Mouse (Mus musculus): ENCODE data around the gene Megf8. TPM values are rescaled to one million over a fixed set of nuclear protein-coding genes. Genes with fewer than 3 reads are reported as not detected.

Gene Megf8
- 21.6 and 21.7 TPM in 2 replicates for polyA plus RNA-seq (2016; fragmentation: Nextera tagmentation; extraction: Ambion mirVana)

DNA sequence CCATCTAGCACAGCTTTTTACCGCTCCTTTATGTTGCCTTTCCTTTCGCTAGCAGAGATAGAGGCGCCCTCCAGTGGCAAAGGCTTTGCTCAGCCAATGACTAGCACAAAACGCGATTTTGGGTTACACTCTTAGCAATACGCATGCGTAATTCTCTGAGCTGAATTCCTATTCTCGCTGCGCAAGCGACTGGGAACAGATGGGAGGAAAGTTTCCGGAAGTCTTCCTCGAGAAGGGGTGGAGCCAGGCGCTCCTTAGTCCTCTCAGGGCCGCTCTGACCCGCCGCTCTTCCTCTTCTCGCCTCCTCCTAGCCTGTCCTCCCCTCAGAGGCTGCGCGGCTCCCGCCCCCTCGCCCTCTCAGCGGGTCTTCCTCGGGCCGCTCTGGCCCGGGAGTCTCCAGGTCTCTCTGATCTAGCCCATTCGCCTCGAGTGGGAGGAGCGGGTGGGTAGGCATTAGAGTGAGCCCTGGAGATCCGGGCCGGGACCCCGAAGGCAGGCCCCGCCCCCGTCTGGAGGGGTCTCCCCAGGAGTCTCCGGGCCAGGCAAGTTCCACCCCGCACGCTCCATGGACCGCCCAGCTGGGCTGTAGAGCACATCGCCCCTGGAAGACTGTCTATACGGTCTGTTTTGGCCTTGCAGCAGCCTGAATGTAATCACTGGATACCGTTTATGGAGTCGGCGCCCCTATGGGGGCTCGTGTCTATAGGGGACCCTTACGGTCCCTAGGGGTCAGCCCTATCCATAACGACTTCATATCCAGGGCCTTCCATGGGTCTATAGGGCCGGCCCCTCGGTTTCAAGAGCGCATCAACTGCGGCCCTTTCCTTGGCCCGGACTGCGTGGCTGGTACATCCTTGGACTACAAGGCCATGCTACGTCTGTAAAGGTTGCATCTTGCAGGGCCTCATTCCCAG is at the start of gene Megf8:
Gene Megf8, plus strand, starts transcription at position 633 of the 914 bp plus-strand sequence.
- no peaks in the 10 kb centered on the region for H3K9me3 ChIP-seq
- H3K9ac ChIP-seq (replicated peaks), result peak within 1 kb of the TSS; percentile 84
- peak; percentile 99 for ATAC-seq (ENCODE audit: insufficient number of reproducible peaks, insufficient read depth, low FRiP score, low TSS enrichment, low read depth)
- peak within 1 kb of the TSS; percentile 98 for H3K4me2 ChIP-seq
- WGBS, result under 1% methylated on average over 52 of the region's 52 CpGs
- H3K27ac ChIP-seq, result peak within 1 kb of the TSS; percentile 81
- H3K4me3 ChIP-seq (replicated peaks), result peak within 1 kb of the TSS; percentile 65
- H3K27me3 ChIP-seq, result peaks cover 43% of the 10 kb centered on the region
- no peaks in the 10 kb centered on the region; the same call in 1 of the 2 replicates for H3K36me3 ChIP-seq
- H3K4me1 ChIP-seq (replicated peaks), result peaks cover 31% of the 10 kb centered on the region

DNA sequence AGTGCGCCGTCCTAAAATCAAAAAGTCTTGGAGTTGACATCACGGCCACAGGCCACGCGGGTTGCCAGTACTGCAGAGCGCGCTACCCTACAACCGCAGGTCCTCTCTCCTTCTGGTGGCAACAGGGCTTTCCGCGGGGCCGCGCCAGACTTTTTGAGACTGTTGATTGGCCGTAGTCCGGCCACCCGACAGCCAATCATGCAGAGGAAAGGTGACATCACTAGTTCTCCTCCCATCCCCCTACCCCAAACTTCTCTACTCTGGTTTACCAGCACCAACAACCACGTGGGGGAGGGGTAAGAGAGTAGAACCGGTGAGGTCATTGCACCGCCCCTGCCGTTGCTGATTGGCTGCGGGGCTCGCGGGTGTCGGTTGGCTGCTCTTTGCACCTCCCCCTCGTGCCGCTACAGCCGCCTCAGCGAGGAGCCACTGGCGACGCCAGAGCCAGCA is 49.6 kb upstream of the Megf8 start, which contains the start of gene Cic:
Gene Cic, plus strand, starts transcription at position 404 of the 450 bp plus-strand sequence.
- under 1% methylated on average over 29 of the region's 29 CpGs for WGBS
- Histone ChIP-seq H3K9me3 (no peaks in the 10 kb centered on the region), H3K4me2 (peak within 1 kb of the TSS; percentile 81)

GRCm38 (mm10) chr7:25267751-25268463 is 49.1 kb upstream of the Megf8 start:
- Histone ChIP-seq H3K4me1 (replicated peaks) (peaks cover 25% of the 10 kb centered on the region), H3K4me2 (peak overlapping the region; percentile 81), H3K4me3 (replicated peaks) (peak overlapping the region; percentile 72), H3K36me3 (peaks cover 22% of the 10 kb centered on the region), H3K27ac (peak overlapping the region; percentile 88), H3K9ac (replicated peaks) (peak overlapping the region; percentile 68), H3K27me3 (no peaks in the 10 kb centered on the region), H3K9me3 (no peaks in the 10 kb centered on the region)
- under 1% methylated on average over 33 of the region's 33 CpGs for WGBS
- peak; percentile 96 for ATAC-seq (ENCODE audit: insufficient number of reproducible peaks, insufficient read depth, low FRiP score, low TSS enrichment, low read depth)

More for the DNA sequence above, 49.6 kb upstream of the Megf8 start, which contains the start of gene Cic:
- H3K4me1 ChIP-seq (replicated peaks), result peaks cover 25% of the 10 kb centered on the region
- no peaks in the 10 kb centered on the region for H3K27me3 ChIP-seq
- ATAC-seq (ENCODE audit: insufficient number of reproducible peaks, insufficient read depth, low FRiP score, low TSS enrichment, low read depth), result peak; percentile 83
- peak within 1 kb of the TSS; percentile 68 for H3K9ac ChIP-seq (replicated peaks)
- H3K27ac ChIP-seq, result peak within 1 kb of the TSS; percentile 88
- peaks cover 17% of the 10 kb centered on the region for H3K36me3 ChIP-seq
- peak within 1 kb of the TSS; percentile 72 for H3K4me3 ChIP-seq (replicated peaks)

DNA sequence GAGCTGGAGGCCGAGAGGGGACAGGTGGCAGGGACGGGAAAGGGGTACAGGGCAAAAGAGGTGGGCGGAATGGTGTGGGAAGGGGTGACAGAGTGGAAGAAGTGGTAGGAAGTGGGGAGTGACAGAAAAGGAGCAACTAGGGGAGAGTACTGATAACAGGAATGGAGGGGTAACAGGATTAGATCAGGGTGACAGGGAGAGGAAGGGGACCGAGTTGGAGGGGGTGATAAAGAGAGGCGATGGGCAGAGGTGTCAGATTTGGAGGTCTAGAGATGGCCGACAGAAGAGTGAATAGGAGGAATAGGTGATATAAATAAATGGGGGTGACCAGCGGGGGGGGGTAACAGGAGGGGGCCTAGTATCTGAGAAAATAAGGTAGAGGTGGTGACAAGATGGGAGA is 48.4 kb upstream of the Megf8 start:
- peak overlapping the region; percentile 81 for H3K4me2 ChIP-seq
- no peak for ATAC-seq (ENCODE audit: insufficient number of reproducible peaks, insufficient read depth, low FRiP score, low TSS enrichment, low read depth)
- H3K27ac ChIP-seq, result peak overlapping the region; percentile 85
- H3K9me3 ChIP-seq, result no peaks in the 10 kb centered on the region
- peaks cover 25% of the 10 kb centered on the region for H3K4me1 ChIP-seq (replicated peaks)
- no peaks in the 10 kb centered on the region for H3K27me3 ChIP-seq
- peak overlapping the region; percentile 68 for H3K9ac ChIP-seq (replicated peaks)
- H3K4me3 ChIP-seq (replicated peaks), result peak overlapping the region; percentile 72
- H3K36me3 ChIP-seq, result peaks cover 29% of the 10 kb centered on the region
- WGBS, result 4% methylated on average over 7 of the region's 7 CpGs

DNA sequence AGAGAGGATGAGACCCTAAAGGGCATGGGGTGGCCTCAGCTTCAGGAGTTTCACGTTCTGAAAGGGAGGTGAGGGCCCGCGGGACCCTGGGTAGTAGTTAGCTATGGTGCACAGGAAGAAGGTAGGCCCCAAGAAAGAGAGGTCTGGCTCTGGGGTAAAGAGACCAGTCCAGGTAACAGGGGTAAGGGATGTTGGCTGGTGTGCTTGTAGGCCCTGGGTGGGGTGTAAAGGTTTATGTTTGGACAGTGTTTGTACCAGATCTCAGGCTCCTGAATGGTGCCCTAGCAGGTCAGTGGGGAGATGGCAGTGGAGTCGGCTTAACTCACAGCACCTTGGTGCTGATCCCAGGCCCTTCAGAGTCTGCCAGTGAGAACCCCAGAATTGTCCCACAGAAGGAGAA is 47.9 kb upstream of the Megf8 start:
- Histone ChIP-seq H3K9me3 (no peaks in the 10 kb centered on the region), H3K4me1 (replicated peaks) (peaks cover 24% of the 10 kb centered on the region), H3K4me2 (peak overlapping the region; percentile 81), H3K4me3 (replicated peaks) (peak overlapping the region; percentile 72), H3K36me3 (peaks cover 31% of the 10 kb centered on the region), H3K27ac (peak overlapping the region; percentile 62; the same call in 1 of the 2 replicates), H3K9ac (replicated peaks) (peak overlapping the region; percentile 68), H3K27me3 (no peaks in the 10 kb centered on the region)
- no peak for ATAC-seq (ENCODE audit: insufficient number of reproducible peaks, insufficient read depth, low FRiP score, low TSS enrichment, low read depth)
- 45% methylated on average over 4 of the region's 4 CpGs for WGBS

GRCm38 (mm10) chr7:25269545-25270271 is 47.3 kb upstream of the Megf8 start:
- Histone ChIP-seq H3K9ac (replicated peaks) (peak overlapping the region; percentile 68; the same call in 1 of the 2 replicates), H3K4me3 (replicated peaks) (peak overlapping the region; percentile 72), H3K4me2 (peak overlapping the region; percentile 81), H3K9me3 (no peaks in the 10 kb centered on the region), H3K4me1 (replicated peaks) (peaks cover 29% of the 10 kb centered on the region), H3K36me3 (peaks cover 31% of the 10 kb centered on the region), H3K27me3 (no peaks in the 10 kb centered on the region), H3K27ac (no peak overlapping the region)
- no peak for ATAC-seq (ENCODE audit: insufficient number of reproducible peaks, insufficient read depth, low FRiP score, low TSS enrichment, low read depth)
- WGBS, result 85% methylated on average over 8 of the region's 8 CpGs

DNA sequence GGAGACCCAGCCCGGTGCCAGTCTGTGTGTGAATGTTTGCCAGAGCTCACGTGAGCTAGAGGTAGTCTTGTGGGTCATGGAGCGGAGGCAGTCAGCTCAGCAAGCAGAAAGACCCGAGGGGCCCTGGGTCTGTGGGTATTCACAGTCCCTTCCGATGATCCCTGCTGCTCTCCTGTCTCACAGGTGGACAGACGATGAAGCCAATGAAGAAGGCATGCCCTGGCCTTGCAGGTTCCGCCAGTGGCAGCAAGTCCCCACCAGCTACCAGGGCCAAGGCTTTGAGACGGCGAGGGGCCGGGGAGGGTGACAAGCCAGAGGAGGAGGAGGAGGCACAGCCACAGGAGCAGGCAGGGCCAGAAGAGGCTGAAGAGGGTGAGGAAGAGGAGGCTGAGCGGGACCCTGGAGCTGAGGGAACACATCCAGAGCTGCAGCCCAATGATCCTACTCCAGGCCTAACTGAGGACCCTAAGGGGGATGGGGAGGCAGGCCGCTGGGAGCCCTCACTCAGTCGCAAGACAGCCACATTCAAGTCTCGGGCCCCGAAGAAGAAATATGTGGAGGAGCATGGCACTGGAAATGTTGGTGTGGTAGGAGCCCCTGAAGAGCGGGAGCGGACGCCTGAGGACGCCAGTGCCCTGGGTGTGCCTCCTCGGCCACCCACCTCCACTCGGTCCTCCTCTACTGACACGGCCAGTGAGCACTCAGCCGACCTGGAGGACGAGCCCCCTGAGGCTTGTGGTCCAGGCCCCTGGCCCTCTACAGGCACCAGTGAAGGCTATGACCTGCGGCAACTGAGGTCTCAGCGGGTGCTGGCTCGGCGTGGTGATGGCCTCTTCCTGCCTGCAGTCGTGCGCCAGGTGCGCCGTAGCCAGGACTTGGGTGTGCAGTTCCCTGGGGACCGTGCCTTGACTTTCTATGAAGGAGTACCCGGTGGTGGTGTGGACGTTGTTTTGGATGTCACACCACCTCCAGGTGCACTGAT is 46.0 kb upstream of the Megf8 start:
- Histone ChIP-seq H3K27me3 (no peaks in the 10 kb centered on the region), H3K36me3 (peaks cover 39% of the 10 kb centered on the region), H3K4me1 (replicated peaks) (peaks cover 42% of the 10 kb centered on the region), H3K9ac (replicated peaks) (no peak overlapping the region), H3K4me2 (no peak overlapping the region), H3K27ac (no peak overlapping the region), H3K9me3 (no peaks in the 10 kb centered on the region), H3K4me3 (replicated peaks) (no peak overlapping the region)
- WGBS, result 88% methylated on average over 35 of the region's 35 CpGs
- ATAC-seq (ENCODE audit: insufficient number of reproducible peaks, insufficient read depth, low FRiP score, low TSS enrichment, low read depth), result no peak

GRCm38 (mm10) chr7:25271651-25272444 is 45.1 kb upstream of the Megf8 start:
- no peak overlapping the region for H3K9ac ChIP-seq (replicated peaks)
- H3K9me3 ChIP-seq, result no peaks in the 10 kb centered on the region
- H3K27ac ChIP-seq, result no peak overlapping the region
- no peak for ATAC-seq (ENCODE audit: insufficient number of reproducible peaks, insufficient read depth, low FRiP score, low TSS enrichment, low read depth)
- 88% methylated on average over 30 of the region's 30 CpGs for WGBS
- no peaks in the 10 kb centered on the region for H3K27me3 ChIP-seq
- H3K4me3 ChIP-seq (replicated peaks), result no peak overlapping the region
- H3K4me1 ChIP-seq (replicated peaks), result peaks cover 44% of the 10 kb centered on the region
- H3K36me3 ChIP-seq, result peaks cover 39% of the 10 kb centered on the region
- H3K4me2 ChIP-seq, result no peak overlapping the region

DNA sequence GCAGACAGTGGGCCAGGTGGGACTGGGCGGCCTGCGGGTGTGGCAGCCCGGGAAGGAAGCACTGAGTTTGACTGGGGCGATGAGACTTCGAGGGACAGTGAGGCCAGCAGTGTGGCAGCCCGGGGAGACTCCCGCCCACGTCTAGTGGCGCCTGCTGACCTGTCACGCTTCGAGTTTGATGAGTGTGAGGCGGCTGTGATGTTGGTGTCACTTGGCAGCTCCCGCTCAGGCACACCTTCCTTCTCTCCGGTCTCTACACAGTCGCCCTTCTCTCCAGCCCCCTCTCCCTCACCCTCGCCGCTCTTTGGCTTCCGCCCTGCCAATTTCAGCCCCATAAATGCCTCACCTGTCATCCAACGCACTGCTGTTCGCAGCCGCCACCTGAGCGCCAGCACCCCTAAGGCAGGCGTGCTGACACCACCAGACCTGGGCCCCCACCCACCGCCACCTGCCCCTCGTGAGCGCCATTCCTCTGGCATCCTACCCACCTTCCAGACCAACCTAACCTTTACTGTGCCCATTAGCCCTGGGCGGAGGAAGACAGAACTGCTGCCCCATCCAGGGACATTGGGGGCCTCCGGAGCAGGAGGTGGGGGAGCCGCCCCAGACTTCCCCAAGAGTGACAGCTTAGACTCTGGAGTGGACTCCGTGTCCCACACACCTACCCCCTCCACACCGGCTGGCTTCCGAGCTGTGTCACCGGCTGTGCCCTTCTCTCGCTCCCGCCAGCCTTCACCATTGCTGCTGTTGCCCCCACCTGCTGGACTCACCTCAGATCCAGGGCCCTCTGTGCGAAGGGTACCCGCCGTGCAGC is 44.3 kb upstream of the Megf8 start:
- H3K4me2 ChIP-seq, result no peak overlapping the region
- H3K27ac ChIP-seq, result no peak overlapping the region
- WGBS, result 85% methylated on average over 38 of the region's 38 CpGs
- H3K9ac ChIP-seq (replicated peaks), result peak overlapping the region; percentile 23; the same call in 1 of the 2 replicates
- ATAC-seq (ENCODE audit: insufficient number of reproducible peaks, insufficient read depth, low FRiP score, low TSS enrichment, low read depth), result no peak
- peaks cover 50% of the 10 kb centered on the region for H3K4me1 ChIP-seq (replicated peaks)
- no peaks in the 10 kb centered on the region for H3K9me3 ChIP-seq
- no peaks in the 10 kb centered on the region for H3K27me3 ChIP-seq
- no peak overlapping the region for H3K4me3 ChIP-seq (replicated peaks)
- H3K36me3 ChIP-seq, result peaks cover 39% of the 10 kb centered on the region
